Mouse (Mus musculus): ENCODE measurements around the gene Cd63. TPM values are rescaled to one million over a fixed set of nuclear protein-coding genes. Genes with fewer than 3 reads are reported as not detected.
A peak's percentile ranks its signal among the peaks of the same experiment; 100 is the strongest.

Gene Cd63
- polyA plus RNA-seq, 1 experiment from 2014 or later, result 794 TPM

- H3K27me3 ChIP-seq (replicated peaks; ENCODE audit: control insufficient read depth, insufficient read depth, low read length), result no peaks in the 10 kb centered on the region
- H3K4me2 ChIP-seq (ENCODE audit: low read depth, low read length), result no peak overlapping the region
- no peak overlapping the region for H3K4me3 ChIP-seq (ENCODE audit: low read length)
- H3K27ac ChIP-seq (ENCODE audit: low read length), result peak overlapping the region; percentile 79
- peaks cover 43% of the 10 kb centered on the region for H3K4me1 ChIP-seq (ENCODE audit: control insufficient read depth, insufficient read depth, low read length)
- 0 out of 2 replicates have a peak, but pooled peaks cover 8% of the 10 kb centered on the region for H3K36me3 ChIP-seq (ENCODE audit: control insufficient read depth, insufficient read depth, low read length)
- H3K9me3 ChIP-seq (ENCODE audit: control insufficient read depth, low read length), result no peaks in the 10 kb centered on the region
- ATAC-seq, result no peak
- 60% methylated on average over 3 of the region's 3 CpGs for WGBS
- no peak overlapping the region for H3K9ac ChIP-seq (ENCODE audit: low read depth, low read length)
Measured at GRCm38 (mm10) chr10:128920736-128921161, 20.0 kb downstream of the Cd63 start.

GRCm38 (mm10) chr10:128921251-128921650, 20.5 kb downstream of the Cd63 start:
- H3K9ac ChIP-seq (ENCODE audit: low read depth, low read length), result no peak overlapping the region
- H3K27ac ChIP-seq (ENCODE audit: low read length), result peak overlapping the region; percentile 79; the same call in 1 of the 2 replicates
- no peak overlapping the region for H3K4me2 ChIP-seq (ENCODE audit: low read depth, low read length)
- 58% methylated on average over 1 of the region's 1 CpGs for WGBS
- no peaks in the 10 kb centered on the region for H3K9me3 ChIP-seq (ENCODE audit: control insufficient read depth, low read length)
- ATAC-seq, result no peak
- 0 out of 2 replicates have a peak, but pooled peaks cover 8% of the 10 kb centered on the region for H3K36me3 ChIP-seq (ENCODE audit: control insufficient read depth, insufficient read depth, low read length)
- H3K4me3 ChIP-seq (ENCODE audit: low read length), result no peak overlapping the region
- no peaks in the 10 kb centered on the region for H3K27me3 ChIP-seq (replicated peaks; ENCODE audit: control insufficient read depth, insufficient read depth, low read length)
- H3K4me1 ChIP-seq (ENCODE audit: control insufficient read depth, insufficient read depth, low read length), result peaks cover 43% of the 10 kb centered on the region

- Histone ChIP-seq H3K4me2 (ENCODE audit: low read depth, low read length) (peak overlapping the region; percentile 93), H3K4me3 (ENCODE audit: low read length) (peak overlapping the region; percentile 92), H3K9me3 (ENCODE audit: control insufficient read depth, low read length) (no peaks in the 10 kb centered on the region), H3K4me1 (ENCODE audit: control insufficient read depth, insufficient read depth, low read length) (peaks cover 43% of the 10 kb centered on the region), H3K9ac (ENCODE audit: low read depth, low read length) (peak overlapping the region; percentile 92), H3K36me3 (ENCODE audit: control insufficient read depth, insufficient read depth, low read length) (0 out of 2 replicates have a peak, but pooled peaks cover 8% of the 10 kb centered on the region), H3K27ac (ENCODE audit: low read length) (peak overlapping the region; percentile 1; the same call in 1 of the 2 replicates), H3K27me3 (replicated peaks; ENCODE audit: control insufficient read depth, insufficient read depth, low read length) (no peaks in the 10 kb centered on the region)
- no peak for ATAC-seq
- WGBS, result 67% methylated on average over 16 of the region's 16 CpGs
Measured at GRCm38 (mm10) chr10:128921883-128922821, 21.4 kb downstream of the Cd63 start.

- no peaks in the 10 kb centered on the region for H3K27me3 ChIP-seq (replicated peaks; ENCODE audit: control insufficient read depth, insufficient read depth, low read length)
- H3K9me3 ChIP-seq (ENCODE audit: control insufficient read depth, low read length), result no peaks in the 10 kb centered on the region
- peak within 1 kb of the TSS; percentile 92 for H3K4me3 ChIP-seq (ENCODE audit: low read length)
- H3K4me1 ChIP-seq (ENCODE audit: control insufficient read depth, insufficient read depth, low read length), result peaks cover 43% of the 10 kb centered on the region
- peak within 1 kb of the TSS; percentile 92 for H3K9ac ChIP-seq (ENCODE audit: low read depth, low read length)
- H3K36me3 ChIP-seq (ENCODE audit: control insufficient read depth, insufficient read depth, low read length), result 0 out of 2 replicates have a peak, but pooled peaks cover 3% of the 10 kb centered on the region
- no peak for ATAC-seq
- H3K27ac ChIP-seq (ENCODE audit: low read length), result peak within 1 kb of the TSS; percentile 98
- 17% methylated on average over 1 of the region's 1 CpGs for WGBS
- peak within 1 kb of the TSS; percentile 93 for H3K4me2 ChIP-seq (ENCODE audit: low read depth, low read length)
Measured at GRCm38 (mm10) chr10:128922822-128923012, 21.9 kb downstream of the Cd63 start, which contains the start of gene Rdh5. TSS of gene Rdh5 (minus strand) at chr10:128922888.

GRCm38 (mm10) chr10:128923013-128923691, 22.4 kb downstream of the Cd63 start:
- Histone ChIP-seq H3K9ac (ENCODE audit: low read depth, low read length) (peak overlapping the region; percentile 92), H3K36me3 (ENCODE audit: control insufficient read depth, insufficient read depth, low read length) (no peaks in the 10 kb centered on the region), H3K27me3 (replicated peaks; ENCODE audit: control insufficient read depth, insufficient read depth, low read length) (no peaks in the 10 kb centered on the region), H3K27ac (ENCODE audit: low read length) (peak overlapping the region; percentile 98), H3K4me3 (ENCODE audit: low read length) (peak overlapping the region; percentile 92), H3K9me3 (ENCODE audit: control insufficient read depth, low read length) (no peaks in the 10 kb centered on the region), H3K4me2 (ENCODE audit: low read depth, low read length) (peak overlapping the region; percentile 93), H3K4me1 (ENCODE audit: control insufficient read depth, insufficient read depth, low read length) (peaks cover 43% of the 10 kb centered on the region)
- ATAC-seq, result peak; percentile 95
- under 1% methylated on average over 42 of the region's 42 CpGs for WGBS

- no peak for ATAC-seq
- no peaks in the 10 kb centered on the region for H3K9me3 ChIP-seq (ENCODE audit: control insufficient read depth, low read length)
- no peaks in the 10 kb centered on the region for H3K36me3 ChIP-seq (ENCODE audit: control insufficient read depth, insufficient read depth, low read length)
- H3K4me2 ChIP-seq (ENCODE audit: low read depth, low read length), result peak within 1 kb of the TSS; percentile 93
- peaks cover 37% of the 10 kb centered on the region for H3K4me1 ChIP-seq (ENCODE audit: control insufficient read depth, insufficient read depth, low read length)
- WGBS, result 54% methylated on average over 9 of the region's 9 CpGs
- peak within 1 kb of the TSS; percentile 92 for H3K4me3 ChIP-seq (ENCODE audit: low read length)
- no peaks in the 10 kb centered on the region for H3K27me3 ChIP-seq (replicated peaks; ENCODE audit: control insufficient read depth, insufficient read depth, low read length)
- peak within 1 kb of the TSS; percentile 92 for H3K9ac ChIP-seq (ENCODE audit: low read depth, low read length)
- H3K27ac ChIP-seq (ENCODE audit: low read length), result peak within 1 kb of the TSS; percentile 98
Measured at GRCm38 (mm10) chr10:128923935-128924334, 23.1 kb downstream of the Cd63 start, which contains the start of gene Bloc1s1. TSS of gene Bloc1s1 (minus strand) at chr10:128924035.

GRCm38 (mm10) chr10:128928356-128928755, 27.6 kb downstream of the Cd63 start:
- WGBS, result 32% methylated on average over 4 of the region's 4 CpGs
- no peak overlapping the region for H3K4me3 ChIP-seq (ENCODE audit: low read length)
- no peak for ATAC-seq
- H3K27ac ChIP-seq (ENCODE audit: low read length), result no peak overlapping the region
- H3K9me3 ChIP-seq (ENCODE audit: control insufficient read depth, low read length), result no peaks in the 10 kb centered on the region
- no peaks in the 10 kb centered on the region for H3K36me3 ChIP-seq (ENCODE audit: control insufficient read depth, insufficient read depth, low read length)
- H3K27me3 ChIP-seq (replicated peaks; ENCODE audit: control insufficient read depth, insufficient read depth, low read length), result peaks cover 16% of the 10 kb centered on the region
- H3K4me2 ChIP-seq (ENCODE audit: low read depth, low read length), result no peak overlapping the region
- H3K4me1 ChIP-seq (ENCODE audit: control insufficient read depth, insufficient read depth, low read length), result peaks cover 8% of the 10 kb centered on the region; the same call in 1 of the 2 replicates
- H3K9ac ChIP-seq (ENCODE audit: low read depth, low read length), result no peak overlapping the region

GRCm38 (mm10) chr10:128929638-128930378, 29.0 kb downstream of the Cd63 start:
- H3K4me3 ChIP-seq (ENCODE audit: low read length), result no peak overlapping the region
- no peak overlapping the region for H3K4me2 ChIP-seq (ENCODE audit: low read depth, low read length)
- H3K9ac ChIP-seq (ENCODE audit: low read depth, low read length), result no peak overlapping the region
- H3K9me3 ChIP-seq (ENCODE audit: control insufficient read depth, low read length), result no peaks in the 10 kb centered on the region
- H3K27me3 ChIP-seq (replicated peaks; ENCODE audit: control insufficient read depth, insufficient read depth, low read length), result peaks cover 29% of the 10 kb centered on the region
- no peak for ATAC-seq
- no peaks in the 10 kb centered on the region for H3K36me3 ChIP-seq (ENCODE audit: control insufficient read depth, insufficient read depth, low read length)
- H3K4me1 ChIP-seq (ENCODE audit: control insufficient read depth, insufficient read depth, low read length), result peaks cover 6% of the 10 kb centered on the region
- H3K27ac ChIP-seq (ENCODE audit: low read length), result no peak overlapping the region
- WGBS, result 63% methylated on average over 7 of the region's 7 CpGs

- Histone ChIP-seq H3K9ac (ENCODE audit: low read depth, low read length) (no peak overlapping the region), H3K4me3 (ENCODE audit: low read length) (no peak overlapping the region), H3K9me3 (ENCODE audit: control insufficient read depth, low read length) (no peaks in the 10 kb centered on the region), H3K27me3 (replicated peaks; ENCODE audit: control insufficient read depth, insufficient read depth, low read length) (peaks cover 43% of the 10 kb centered on the region), H3K4me2 (ENCODE audit: low read depth, low read length) (no peak overlapping the region), H3K4me1 (ENCODE audit: control insufficient read depth, insufficient read depth, low read length) (peaks cover 6% of the 10 kb centered on the region), H3K27ac (ENCODE audit: low read length) (no peak overlapping the region), H3K36me3 (ENCODE audit: control insufficient read depth, insufficient read depth, low read length) (no peaks in the 10 kb centered on the region)
- 58% methylated on average over 2 of the region's 2 CpGs for WGBS
- ATAC-seq, result no peak
Measured at GRCm38 (mm10) chr10:128931441-128931840, 30.7 kb downstream of the Cd63 start.

Measured in intestine, embryonic 16.5 days (tissue).